Mouse (Mus musculus): ENCODE data around the gene Zfp524. TPM values are rescaled to one million over a fixed set of nuclear protein-coding genes. Genes with fewer than 3 reads are reported as not detected.
A peak's percentile ranks its signal among the peaks of the same experiment; 100 is the strongest.

Zfp524 gene
- polyA plus RNA-seq, 1 experiment from 2014 or later = 7.8 TPM

DNA sequence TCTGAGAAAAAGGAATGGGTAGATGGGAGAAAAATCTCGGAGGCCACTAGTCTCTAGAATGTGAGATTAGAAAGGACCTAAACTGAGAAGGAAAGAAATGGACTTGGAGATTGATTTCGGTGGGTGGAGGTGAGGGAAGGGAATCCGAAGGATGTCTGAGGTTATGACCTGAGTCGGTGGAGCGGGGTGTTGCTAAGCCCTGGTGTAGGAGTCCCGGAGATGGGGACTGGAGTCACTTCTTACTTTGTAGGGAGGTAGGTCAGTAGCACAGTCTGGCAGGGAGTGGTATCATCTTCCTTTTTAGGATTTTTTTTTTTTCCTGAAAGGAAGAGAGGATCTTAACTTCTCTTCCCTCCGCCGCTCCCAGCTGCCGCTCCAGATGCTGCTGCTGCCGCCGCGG, 38.2 kb downstream of the Zfp524 start:
- peaks cover 58% of the 10 kb centered on the region for H3K27me3 ChIP-seq
- H3K27ac ChIP-seq = no peak overlapping the region
- H3K9ac ChIP-seq (replicated peaks) = peak overlapping the region; percentile 93
- peak overlapping the region; percentile 80 for H3K4me3 ChIP-seq (replicated peaks)
- ATAC-seq (ENCODE audit: insufficient number of reproducible peaks, insufficient read depth, low FRiP score, low TSS enrichment, low read depth) = no peak
- H3K4me2 ChIP-seq = peak overlapping the region; percentile 89
- H3K36me3 ChIP-seq = 0 out of 2 replicates have a peak, but pooled peaks cover 3% of the 10 kb centered on the region
- 0 out of 2 replicates have a peak, but pooled peaks cover 3% of the 10 kb centered on the region for H3K9me3 ChIP-seq
- 3% methylated on average over 12 of the region's 12 CpGs for WGBS
- H3K4me1 ChIP-seq (replicated peaks) = peaks cover 43% of the 10 kb centered on the region

- Histone ChIP-seq H3K27me3 (peaks cover 63% of the 10 kb centered on the region), H3K36me3 (0 out of 2 replicates have a peak, but pooled peaks cover 3% of the 10 kb centered on the region), H3K9me3 (0 out of 2 replicates have a peak, but pooled peaks cover 3% of the 10 kb centered on the region), H3K4me2 (peak overlapping the region; percentile 89), H3K27ac (no peak overlapping the region), H3K4me1 (replicated peaks) (peaks cover 48% of the 10 kb centered on the region), H3K4me3 (replicated peaks) (peak overlapping the region; percentile 80), H3K9ac (replicated peaks) (peak overlapping the region; percentile 93)
- no peak; the same call in 1 of the 2 replicates for ATAC-seq (ENCODE audit: insufficient number of reproducible peaks, insufficient read depth, low FRiP score, low TSS enrichment, low read depth)
- WGBS = 2% methylated on average over 45 of the region's 45 CpGs
Observed at GRCm38 (mm10) chr7:5052931-5053343, 38.7 kb downstream of the Zfp524 start.

- peaks cover 70% of the 10 kb centered on the region for H3K27me3 ChIP-seq
- H3K4me1 ChIP-seq (replicated peaks) = peaks cover 50% of the 10 kb centered on the region
- H3K27ac ChIP-seq = no peak overlapping the region
- H3K9ac ChIP-seq (replicated peaks) = peak overlapping the region; percentile 93
- 9% methylated on average over 32 of the region's 32 CpGs for WGBS
- peak overlapping the region; percentile 80 for H3K4me3 ChIP-seq (replicated peaks)
- peak overlapping the region; percentile 89 for H3K4me2 ChIP-seq
- no peak for ATAC-seq (ENCODE audit: insufficient number of reproducible peaks, insufficient read depth, low FRiP score, low TSS enrichment, low read depth)
- 0 out of 2 replicates have a peak, but pooled peaks cover 3% of the 10 kb centered on the region for H3K36me3 ChIP-seq
- H3K9me3 ChIP-seq = 0 out of 2 replicates have a peak, but pooled peaks cover 3% of the 10 kb centered on the region
Observed at GRCm38 (mm10) chr7:5053456-5054179, 39.4 kb downstream of the Zfp524 start.

DNA sequence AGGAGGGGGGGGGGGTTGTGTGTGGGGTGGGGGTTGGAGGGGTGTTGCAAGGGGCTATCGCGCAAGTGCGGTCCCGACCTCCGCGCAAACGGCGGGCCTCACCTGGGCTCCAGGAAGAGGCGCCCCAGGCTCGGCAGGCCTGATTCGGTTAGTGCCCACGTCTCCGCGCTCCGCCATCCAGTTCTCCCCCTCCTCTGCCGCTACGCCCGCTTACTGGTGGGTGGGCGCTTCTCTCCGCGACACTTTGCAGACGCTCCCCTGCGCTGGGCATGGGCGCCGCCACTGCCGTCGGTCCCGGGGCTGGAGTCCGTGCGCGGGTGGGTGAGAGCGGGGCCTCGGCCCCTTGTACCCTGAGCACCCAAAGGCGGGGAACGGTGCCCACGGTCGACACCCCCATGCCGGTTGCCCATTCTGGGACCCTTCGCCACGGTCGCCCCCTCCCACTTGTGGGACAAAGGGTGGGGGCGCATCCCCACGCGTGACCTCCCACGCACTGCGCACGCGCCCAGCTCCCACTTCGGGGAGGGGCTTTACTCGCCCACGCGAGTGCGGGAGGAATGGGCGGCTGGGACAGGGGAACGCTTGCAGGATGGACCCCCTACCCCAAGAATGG, 42.5 kb downstream of the Zfp524 start:
- peak overlapping the region; percentile 61 for H3K4me3 ChIP-seq (replicated peaks)
- peak overlapping the region; percentile 84 for H3K9ac ChIP-seq (replicated peaks)
- H3K4me2 ChIP-seq = peak overlapping the region; percentile 83
- ATAC-seq (ENCODE audit: insufficient number of reproducible peaks, insufficient read depth, low FRiP score, low TSS enrichment, low read depth) = no peak
- H3K9me3 ChIP-seq = 0 out of 2 replicates have a peak, but pooled peaks cover 3% of the 10 kb centered on the region
- H3K36me3 ChIP-seq = 0 out of 2 replicates have a peak, but pooled peaks cover 3% of the 10 kb centered on the region
- H3K4me1 ChIP-seq (replicated peaks) = peaks cover 54% of the 10 kb centered on the region
- 2% methylated on average over 52 of the region's 55 CpGs for WGBS
- H3K27me3 ChIP-seq = peaks cover 74% of the 10 kb centered on the region
- no peak overlapping the region for H3K27ac ChIP-seq

DNA sequence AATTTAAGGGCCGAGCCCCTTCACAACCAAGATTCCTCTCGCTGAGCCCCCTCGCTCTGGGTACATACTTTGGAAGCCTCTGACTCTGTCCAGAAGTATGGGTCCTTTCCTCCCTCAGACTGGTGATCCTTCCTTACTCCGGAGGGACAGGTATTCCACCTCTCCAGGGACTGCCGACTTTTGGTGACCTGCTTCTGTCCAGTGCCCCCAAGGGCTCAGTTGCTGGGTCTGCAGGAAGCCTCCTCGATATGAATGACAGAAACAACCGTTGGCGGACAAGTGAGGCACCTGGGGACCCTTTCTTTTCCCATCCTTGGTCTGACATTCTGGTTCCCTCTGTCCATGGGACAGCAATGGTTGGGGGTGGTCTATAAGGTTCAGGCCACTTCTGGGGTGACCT, 43.2 kb downstream of the Zfp524 start:
- ATAC-seq (ENCODE audit: insufficient number of reproducible peaks, insufficient read depth, low FRiP score, low TSS enrichment, low read depth) = no peak
- WGBS = 30% methylated on average over 8 of the region's 8 CpGs
- Histone ChIP-seq H3K9me3 (0 out of 2 replicates have a peak, but pooled peaks cover 3% of the 10 kb centered on the region), H3K36me3 (0 out of 2 replicates have a peak, but pooled peaks cover 3% of the 10 kb centered on the region), H3K4me3 (replicated peaks) (peak overlapping the region; percentile 61), H3K27ac (no peak overlapping the region), H3K4me2 (peak overlapping the region; percentile 83), H3K4me1 (replicated peaks) (peaks cover 48% of the 10 kb centered on the region), H3K27me3 (peaks cover 68% of the 10 kb centered on the region), H3K9ac (replicated peaks) (peak overlapping the region; percentile 84; the same call in 1 of the 2 replicates)

DNA sequence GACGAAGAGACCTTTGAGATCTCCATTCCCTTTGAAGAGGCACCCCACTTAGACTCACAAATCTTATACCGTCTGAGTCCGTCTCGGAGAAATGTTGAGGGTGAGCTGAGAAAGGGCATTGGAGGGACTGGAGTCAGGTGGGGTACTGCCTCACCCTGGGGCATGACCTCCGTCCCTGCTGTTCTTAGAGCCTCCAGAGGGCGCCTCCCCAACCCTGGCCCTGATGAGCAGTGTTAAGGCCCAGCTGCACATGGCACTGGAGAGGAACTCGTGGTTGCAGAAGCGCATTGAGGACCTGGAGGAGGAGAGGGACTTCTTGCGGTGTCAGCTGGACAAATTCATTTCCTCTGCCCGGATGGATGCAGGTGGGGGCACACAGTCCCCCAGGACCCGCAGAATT, 43.6 kb downstream of the Zfp524 start:
- ATAC-seq (ENCODE audit: insufficient number of reproducible peaks, insufficient read depth, low FRiP score, low TSS enrichment, low read depth) = no peak
- WGBS = 35% methylated on average over 11 of the region's 11 CpGs
- H3K9ac ChIP-seq (replicated peaks) = no peak overlapping the region
- peaks cover 63% of the 10 kb centered on the region for H3K27me3 ChIP-seq
- peaks cover 44% of the 10 kb centered on the region for H3K4me1 ChIP-seq (replicated peaks)
- H3K4me3 ChIP-seq (replicated peaks) = peak overlapping the region; percentile 61
- H3K4me2 ChIP-seq = peak overlapping the region; percentile 83
- no peak overlapping the region for H3K27ac ChIP-seq
- 0 out of 2 replicates have a peak, but pooled peaks cover 3% of the 10 kb centered on the region for H3K9me3 ChIP-seq
- H3K36me3 ChIP-seq = 0 out of 2 replicates have a peak, but pooled peaks cover 3% of the 10 kb centered on the region

GRCm38 (mm10) chr7:5058631-5059030, 44.4 kb downstream of the Zfp524 start:
- no peak overlapping the region for H3K4me3 ChIP-seq (replicated peaks)
- H3K4me1 ChIP-seq (replicated peaks) = peaks cover 40% of the 10 kb centered on the region
- H3K9me3 ChIP-seq = no peaks in the 10 kb centered on the region
- WGBS = 93% methylated on average over 1 of the region's 1 CpGs
- H3K4me2 ChIP-seq = no peak overlapping the region
- no peaks in the 10 kb centered on the region for H3K36me3 ChIP-seq
- ATAC-seq (ENCODE audit: insufficient number of reproducible peaks, insufficient read depth, low FRiP score, low TSS enrichment, low read depth) = no peak
- peaks cover 55% of the 10 kb centered on the region for H3K27me3 ChIP-seq
- no peak overlapping the region for H3K27ac ChIP-seq
- H3K9ac ChIP-seq (replicated peaks) = no peak overlapping the region

GRCm38 (mm10) chr7:5059421-5059820, 45.2 kb downstream of the Zfp524 start:
- no peaks in the 10 kb centered on the region for H3K9me3 ChIP-seq
- H3K27ac ChIP-seq = no peak overlapping the region
- H3K4me3 ChIP-seq (replicated peaks) = peak overlapping the region; percentile 69; the same call in 1 of the 2 replicates
- H3K4me2 ChIP-seq = no peak overlapping the region
- WGBS = 95% methylated on average over 12 of the region's 12 CpGs
- peaks cover 47% of the 10 kb centered on the region for H3K27me3 ChIP-seq
- no peaks in the 10 kb centered on the region for H3K36me3 ChIP-seq
- no peak overlapping the region for H3K9ac ChIP-seq (replicated peaks)
- peaks cover 40% of the 10 kb centered on the region for H3K4me1 ChIP-seq (replicated peaks)
- no peak for ATAC-seq (ENCODE audit: insufficient number of reproducible peaks, insufficient read depth, low FRiP score, low TSS enrichment, low read depth)

DNA sequence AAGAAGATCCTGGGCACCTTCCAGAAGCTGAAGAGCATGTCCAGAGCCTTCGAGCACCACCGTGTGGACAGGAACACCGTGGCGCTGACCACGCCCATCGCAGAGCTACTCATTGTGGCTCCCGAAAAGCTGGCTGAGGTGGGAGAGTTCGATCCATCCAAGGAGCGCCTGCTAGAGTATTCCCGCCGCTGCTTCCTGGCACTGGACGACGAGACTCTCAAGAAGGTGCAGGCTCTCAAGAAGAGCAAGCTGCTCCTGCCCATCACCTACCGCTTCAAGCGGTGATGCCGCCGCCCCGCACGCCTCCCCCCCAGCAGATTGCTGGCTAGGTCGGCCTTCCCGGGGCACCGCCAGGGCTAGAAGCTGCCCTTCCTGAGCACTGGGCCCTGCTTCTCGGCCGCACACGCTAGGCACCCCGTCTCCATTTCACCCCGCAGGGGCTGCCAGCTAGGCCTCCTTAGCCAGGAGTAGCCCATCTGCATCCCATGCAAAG, 46.1 kb downstream of the Zfp524 start:
- Histone ChIP-seq H3K27me3 (peaks cover 39% of the 10 kb centered on the region), H3K9ac (replicated peaks) (peak overlapping the region; percentile 89), H3K4me2 (peak overlapping the region; percentile 86), H3K9me3 (no peaks in the 10 kb centered on the region), H3K27ac (peak overlapping the region; percentile 99), H3K4me3 (replicated peaks) (peak overlapping the region; percentile 69), H3K4me1 (replicated peaks) (peaks cover 43% of the 10 kb centered on the region), H3K36me3 (no peaks in the 10 kb centered on the region; the same call in 1 of the 2 replicates)
- peak; percentile 6; the same call in 1 of the 2 replicates for ATAC-seq (ENCODE audit: insufficient number of reproducible peaks, insufficient read depth, low FRiP score, low TSS enrichment, low read depth)
- 4% methylated on average over 27 of the region's 27 CpGs for WGBS

DNA sequence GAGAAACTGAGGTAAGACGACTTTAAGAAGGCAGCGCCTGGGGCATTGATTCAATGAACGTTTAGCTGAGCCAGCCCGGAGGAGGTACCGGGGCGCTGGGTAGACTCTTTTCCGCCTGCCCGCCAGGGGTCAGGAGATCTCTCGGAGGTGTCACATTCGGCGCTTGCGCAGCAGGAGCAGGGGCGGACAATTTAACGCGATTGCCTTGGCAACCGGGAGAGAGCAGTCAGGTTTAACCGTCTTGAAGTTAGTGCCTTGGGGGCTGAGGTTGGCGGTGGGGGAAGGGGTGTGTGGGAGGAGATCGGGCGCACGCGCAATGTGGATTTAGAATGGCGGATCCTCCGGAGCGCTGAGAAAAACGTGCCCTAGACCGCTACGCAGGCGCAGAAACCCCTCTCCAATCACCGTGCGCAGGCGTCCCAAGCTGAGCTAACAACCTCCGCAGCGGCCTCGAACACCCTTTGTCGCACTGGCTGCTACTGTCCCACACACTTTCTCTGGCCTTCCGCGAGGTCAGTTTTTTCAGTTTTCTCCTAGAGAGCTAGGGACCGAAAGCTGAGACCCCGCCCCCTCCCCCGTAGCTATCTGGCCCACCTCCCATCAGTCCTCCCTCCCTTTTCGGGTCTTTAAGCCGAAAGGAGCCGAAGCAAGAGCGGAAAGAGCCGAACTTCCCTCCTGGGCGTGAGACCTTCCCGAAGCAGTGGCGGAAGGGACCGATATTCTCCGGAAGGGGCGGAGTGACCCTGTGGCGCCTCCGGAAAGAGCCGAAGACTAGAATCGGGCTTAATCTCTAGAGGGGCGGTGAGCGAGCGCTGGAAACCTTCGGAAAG, 46.9 kb downstream of the Zfp524 start:
- peak; percentile 87 for ATAC-seq (ENCODE audit: insufficient number of reproducible peaks, insufficient read depth, low FRiP score, low TSS enrichment, low read depth)
- peaks cover 30% of the 10 kb centered on the region for H3K27me3 ChIP-seq
- peak overlapping the region; percentile 86 for H3K4me2 ChIP-seq
- under 1% methylated on average over 54 of the region's 60 CpGs for WGBS
- no peaks in the 10 kb centered on the region for H3K9me3 ChIP-seq
- peak overlapping the region; percentile 99 for H3K27ac ChIP-seq
- H3K4me1 ChIP-seq (replicated peaks) = peaks cover 42% of the 10 kb centered on the region
- peak overlapping the region; percentile 69 for H3K4me3 ChIP-seq (replicated peaks)
- H3K9ac ChIP-seq (replicated peaks) = peak overlapping the region; percentile 89
- peaks cover 5% of the 10 kb centered on the region for H3K36me3 ChIP-seq

Measured in limb, embryonic 12.5 days (tissue).